Mouse (Mus musculus): ENCODE results near the gene Ccdc33. TPM values are rescaled to one million over a fixed set of nuclear protein-coding genes. Genes with fewer than 3 reads are reported as not detected.

The Ccdc33 gene
- total RNA-seq, 2 experiments from 2014 or later = not detected

Other genes starting within 250 kb of the Ccdc33 start
- 10 to 100 TPM; 62.2 to 63.6 TPM for gene Ubl7, start 207.8 kb downstream of the Ccdc33 start, total RNA-seq (2021)
- gene Sema7a, start 178.7 kb downstream of the Ccdc33 start, total RNA-seq (2021) = 1 to 10 TPM; 8.8 to 9.8 TPM
- under 1 TPM; 0.15 to 0.32 TPM for gene Cyp11a1, start 112.4 kb downstream of the Ccdc33 start, total RNA-seq (2021)
- gene Stra6, start 55.0 kb downstream of the Ccdc33 start, total RNA-seq (2021) = under 1 TPM; 0.38 to 0.41 TPM
- 10 to 100 TPM; 29.4 to 35.7 TPM for gene Islr, start 85.5 kb upstream of the Ccdc33 start, total RNA-seq (2021)
- gene Islr2, start 85.5 kb upstream of the Ccdc33 start, total RNA-seq (2021) = 1 to 10 TPM; 4.2 to 4.6 TPM
- gene Pml, start 131.0 kb upstream of the Ccdc33 start, total RNA-seq (2021) = 1 to 10 TPM; 3.5 to 4.6 TPM
- 1 to 10 TPM; 6.5 to 8.8 TPM for gene Stoml1, start 134.3 kb upstream of the Ccdc33 start, total RNA-seq (2021)
- 10 to 100 TPM; 19.1 to 28.7 TPM for gene Loxl1, start 194.4 kb upstream of the Ccdc33 start, total RNA-seq (2021)